Mouse (Mus musculus) midbrain, embryonic 11.5 days (tissue): ENCODE data around the gene Dnal1. TPM values are rescaled to one million over a fixed set of nuclear protein-coding genes. Genes with fewer than 3 reads are reported as not detected.
"Not testable (repeated sequence)": the region's sequence is repeated elsewhere in the genome, so short reads cannot be mapped to it uniquely, and the experiment has no call there.

Experiments
- ATAC-seq: fragments of 200-750 bp; cut with Nextera tagmentation; 2 replicates; pipeline ENCODE4 v1.8.0; 2017; ENCODE audit warnings: moderate TSS enrichment, moderate library complexity; ENCODE audit not compliant: low FRiP score
- DNase-seq: peaks from one replicate; pipeline ENCODE4 v3.0.0; 2015; ENCODE audit warnings: low spot score; ENCODE audit errors: missing footprints
- H3K27ac ChIP-seq: fragments of 300-500 bp; sonication (generic); 2 replicates; pipeline ENCODE4 v1.5.1; 2014; ENCODE audit warnings: low read depth, low read length
- H3K27me3 ChIP-seq: fragments of 300-500 bp; sonication (generic); 2 replicates; pipeline ENCODE4 v1.6.1; 2014; ENCODE audit warnings: mild to moderate bottlenecking, low read length, moderate library complexity, mixed read lengths; ENCODE audit not compliant: control insufficient read depth, insufficient read depth
- H3K36me3 ChIP-seq: fragments of 300-500 bp; sonication (generic); 2 replicates; pipeline ENCODE4 v1.6.1; 2014; ENCODE audit warnings: mild to moderate bottlenecking, low read length, moderate library complexity, mixed read lengths; ENCODE audit not compliant: control insufficient read depth, insufficient read depth
- H3K4me1 ChIP-seq: fragments of 300-500 bp; sonication (generic); 2 replicates; pipeline ENCODE4 v1.6.1; 2014; ENCODE audit warnings: low read length; ENCODE audit not compliant: control insufficient read depth, insufficient read depth
- H3K4me2 ChIP-seq: fragments of 300-500 bp; sonication (generic); 2 replicates; pipeline ENCODE4 v1.6.1; 2014; ENCODE audit warnings: mild to moderate bottlenecking, moderate library complexity
- H3K4me3 ChIP-seq: fragments of 300-500 bp; sonication (generic); 2 replicates; pipeline ENCODE4 v1.5.1; 2014; ENCODE audit warnings: low read depth, low read length
- H3K9ac ChIP-seq: fragments of 300-500 bp; sonication (generic); 2 replicates; pipeline ENCODE4 v1.6.1; 2014; ENCODE audit warnings: low read length
- H3K9me3 ChIP-seq: fragments of 300-500 bp; sonication (generic); 2 replicates; pipeline ENCODE4 v1.6.1; 2016; ENCODE audit warnings: low read length; ENCODE audit not compliant: control insufficient read depth
- WGBS: fragments of 180-500 bp; shearing (Covaris S2); extraction: QIAGEN DNeasy Blood & Tissue Kit; methylation state at CpG from one replicate; pipeline ENCODE4 v1.1.7; 2014; 5-methylcytosine and 5-hydroxymethylcytosine counted together
- polyA plus RNA-seq: library from polyadenylated mRNA; unstranded; fragments of >200 nt; fragmentation: Nextera tagmentation; extraction: Ambion mirVana; gene quantifications from 2 replicates; pipeline ENCODE4 v1.2.1, GENCODE M21; 2014

Gene Dnal1
- 4.9 and 5.4 TPM in 2 replicates for polyA plus RNA-seq

GRCm38 (mm10) chr12:84114153-84114994 is at the start of gene Dnal1:
Gene Dnal1, plus strand, starts transcription at chr12:84114366.
- Histone ChIP-seq H3K9me3 (no peaks in the 10 kb centered on the region), H3K9ac (peak within 1 kb of the TSS; percentile 74), H3K27me3 (no peaks in the 10 kb centered on the region), H3K27ac (peak within 1 kb of the TSS; percentile 5; the same call in 1 of the 2 replicates), H3K4me2 (peak within 1 kb of the TSS; percentile 55), H3K4me3 (peak within 1 kb of the TSS; percentile 82), H3K4me1 (peaks cover 3% of the 10 kb centered on the region), H3K36me3 (no peaks in the 10 kb centered on the region)
- ATAC-seq (peak; percentile 98), DNase-seq (peak; percentile 99)
- WGBS = 3% methylated on average over 31 of the region's 35 CpGs

- WGBS = 78% methylated on average over 8 of the region's 8 CpGs
- peaks cover 16% of the 10 kb centered on the region for H3K27me3 ChIP-seq
- H3K36me3 ChIP-seq = no peaks in the 10 kb centered on the region
These were observed 49.5 kb upstream of the Dnal1 start for GRCm38 (mm10) chr12:84064621-84065020.

GRCm38 (mm10) chr12:84067752-84068151 is 46.4 kb upstream of the Dnal1 start:
- no peaks in the 10 kb centered on the region for H3K36me3 ChIP-seq
- H3K4me3 ChIP-seq = no peak overlapping the region
- no peaks in the 10 kb centered on the region for H3K4me1 ChIP-seq
- ATAC-seq (no peak), DNase-seq (peak; percentile 70)
- WGBS = 76% methylated on average over 4 of the region's 4 CpGs
- H3K27me3 ChIP-seq = peaks cover 23% of the 10 kb centered on the region
- H3K9me3 ChIP-seq = no peaks in the 10 kb centered on the region; the same call in 1 of the 2 replicates
- no peak overlapping the region for H3K27ac ChIP-seq
- no peak overlapping the region for H3K4me2 ChIP-seq
- H3K9ac ChIP-seq = no peak overlapping the region

More at GRCm38 (mm10) chr12:84064621-84065020, 49.5 kb upstream of the Dnal1 start:
- H3K9ac ChIP-seq = no peak overlapping the region
- no peak overlapping the region for H3K27ac ChIP-seq
- H3K4me3 ChIP-seq = no peak overlapping the region
- no peaks in the 10 kb centered on the region for H3K4me1 ChIP-seq
- DNase-seq (peak; percentile 72), ATAC-seq (no peak)
- H3K9me3 ChIP-seq = no peaks in the 10 kb centered on the region; the same call in 1 of the 2 replicates
- no peak overlapping the region for H3K4me2 ChIP-seq

GRCm38 (mm10) chr12:84068296-84068695 is 45.9 kb upstream of the Dnal1 start:
- Histone ChIP-seq H3K4me3 (no peak overlapping the region), H3K9ac (no peak overlapping the region), H3K4me1 (no peaks in the 10 kb centered on the region), H3K36me3 (no peaks in the 10 kb centered on the region), H3K4me2 (no peak overlapping the region), H3K27me3 (peaks cover 23% of the 10 kb centered on the region), H3K9me3 (no peaks in the 10 kb centered on the region; the same call in 1 of the 2 replicates), H3K27ac (no peak overlapping the region)
- DNase-seq = peak; percentile 82
- no peak for ATAC-seq
- 64% methylated on average over 8 of the region's 8 CpGs for WGBS

GRCm38 (mm10) chr12:84068986-84069385 is 45.2 kb upstream of the Dnal1 start, which contains the start of gene Acot5:
Gene Acot5, plus strand, starts transcription at chr12:84069325.
- peaks cover 23% of the 10 kb centered on the region for H3K27me3 ChIP-seq
- H3K4me2 ChIP-seq = peak within 1 kb of the TSS; percentile 35
- DNase-seq (peak; percentile 85), ATAC-seq (no peak)
- H3K27ac ChIP-seq = no peak within 1 kb of the TSS
- no peaks in the 10 kb centered on the region for H3K36me3 ChIP-seq
- H3K4me1 ChIP-seq = no peaks in the 10 kb centered on the region
- H3K4me3 ChIP-seq = peak within 1 kb of the TSS; percentile 23
- no peak within 1 kb of the TSS for H3K9ac ChIP-seq
- 58% methylated on average over 9 of the region's 9 CpGs for WGBS
- H3K9me3 ChIP-seq = no peaks in the 10 kb centered on the region

GRCm38 (mm10) chr12:84069582-84069981 is 44.6 kb upstream of the Dnal1 start:
- H3K4me3 ChIP-seq = peak overlapping the region; percentile 23
- H3K27me3 ChIP-seq = peaks cover 23% of the 10 kb centered on the region
- not testable (repeated sequence) for H3K27ac ChIP-seq, DNase-seq, H3K4me1 ChIP-seq, ATAC-seq, H3K9ac ChIP-seq, H3K9me3 ChIP-seq, H3K36me3 ChIP-seq
- peak overlapping the region; percentile 35 for H3K4me2 ChIP-seq
- WGBS = 1% methylated on average over 39 of the region's 52 CpGs

- ATAC-seq = no peak
- no peak overlapping the region for H3K27ac ChIP-seq
- H3K27me3 ChIP-seq = peaks cover 23% of the 10 kb centered on the region
- H3K4me2 ChIP-seq = no peak overlapping the region
- no peak overlapping the region for H3K4me3 ChIP-seq
- no peak for DNase-seq
- no peaks in the 10 kb centered on the region for H3K9me3 ChIP-seq
- H3K36me3 ChIP-seq = no peaks in the 10 kb centered on the region
- WGBS = 92% methylated on average over 2 of the region's 2 CpGs
- no peaks in the 10 kb centered on the region for H3K4me1 ChIP-seq
- no peak overlapping the region for H3K9ac ChIP-seq
These were observed 42.5 kb upstream of the Dnal1 start for GRCm38 (mm10) chr12:84071696-84072095.

- no peak for DNase-seq
- H3K4me1 ChIP-seq = no peaks in the 10 kb centered on the region
- no peaks in the 10 kb centered on the region for H3K36me3 ChIP-seq
- no peak for ATAC-seq
- H3K9ac ChIP-seq = no peak overlapping the region
- no peak overlapping the region for H3K27ac ChIP-seq
- no peak overlapping the region for H3K4me3 ChIP-seq
- H3K27me3 ChIP-seq = no peaks in the 10 kb centered on the region
- WGBS = 87% methylated on average over 4 of the region's 4 CpGs
- H3K9me3 ChIP-seq = no peaks in the 10 kb centered on the region
- H3K4me2 ChIP-seq = no peak overlapping the region
These were observed 36.7 kb upstream of the Dnal1 start for GRCm38 (mm10) chr12:84077371-84077990.

- Histone ChIP-seq H3K9me3 (no peaks in the 10 kb centered on the region; the same call in 1 of the 2 replicates), H3K27ac (no peak overlapping the region), H3K27me3 (no peaks in the 10 kb centered on the region), H3K4me2 (no peak overlapping the region), H3K4me1 (no peaks in the 10 kb centered on the region), H3K4me3 (no peak overlapping the region), H3K36me3 (no peaks in the 10 kb centered on the region), H3K9ac (no peak overlapping the region)
- WGBS = 86% methylated on average over 2 of the region's 2 CpGs
- no peak for ATAC-seq
- no peak for DNase-seq
These were observed 30.3 kb upstream of the Dnal1 start for GRCm38 (mm10) chr12:84083842-84084241.
